Mouse (Mus musculus): Measurements from ENCODE around the gene Nrm.

Nrm gene

GRCm38 (mm10) chr17:35861198-35861857, at the start of gene Nrm:
Nrm (plus strand) TSS chr17:35861318.
- DNase-seq (ENCODE audit: low read depth, low spot score): peak; percentile 91

DNA sequence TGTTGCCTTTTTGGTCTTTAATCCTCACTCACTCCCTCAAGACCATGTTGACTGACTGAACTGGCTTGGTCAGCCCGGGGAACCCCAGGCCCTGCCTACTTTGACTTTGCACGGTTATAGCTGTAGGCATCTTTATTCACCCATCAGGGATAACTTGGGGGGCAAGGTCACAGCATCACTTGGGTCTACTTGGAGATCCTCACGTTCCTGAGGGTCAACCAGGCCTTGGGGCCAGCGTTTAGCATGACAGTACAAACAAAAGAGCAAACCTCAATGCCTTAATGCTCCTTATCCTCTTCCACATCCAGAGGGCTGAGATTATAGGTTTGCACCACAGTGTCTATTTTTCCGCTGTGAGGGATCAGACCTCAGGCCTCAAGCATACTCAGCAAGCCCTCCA, 48.8 kb upstream of the Nrm start:
- DNase-seq (ENCODE audit: low read depth, low spot score): peak; percentile 46

GRCm38 (mm10) chr17:35812736-35813135, 48.4 kb upstream of the Nrm start:
- DNase-seq (ENCODE audit: low read depth, low spot score): no peak

DNA sequence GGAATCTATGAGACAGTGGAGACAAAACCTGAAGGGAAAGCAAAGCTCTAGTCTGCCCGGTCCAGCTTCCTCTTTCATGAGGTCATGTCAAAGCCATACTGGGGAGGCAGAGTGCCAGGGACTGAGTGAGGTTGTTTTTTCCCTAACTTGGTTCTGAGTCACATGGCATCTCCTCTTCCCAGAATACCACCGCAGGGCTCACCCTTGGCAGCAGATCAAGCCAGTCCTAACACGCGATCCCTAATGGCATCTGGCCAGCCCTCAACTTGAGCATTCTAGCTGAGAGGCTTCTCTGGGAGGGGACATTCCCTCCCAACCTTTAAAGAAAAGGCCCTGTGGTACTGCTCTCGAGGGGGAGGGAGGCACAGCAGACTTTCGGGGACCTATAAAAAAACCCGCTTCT, 47.9 kb upstream of the Nrm start:
- no peak for DNase-seq (ENCODE audit: low read depth, low spot score)

- DNase-seq (ENCODE audit: low read depth, low spot score): no peak
Measured at GRCm38 (mm10) chr17:35813653-35814052, 47.5 kb upstream of the Nrm start.

DNA sequence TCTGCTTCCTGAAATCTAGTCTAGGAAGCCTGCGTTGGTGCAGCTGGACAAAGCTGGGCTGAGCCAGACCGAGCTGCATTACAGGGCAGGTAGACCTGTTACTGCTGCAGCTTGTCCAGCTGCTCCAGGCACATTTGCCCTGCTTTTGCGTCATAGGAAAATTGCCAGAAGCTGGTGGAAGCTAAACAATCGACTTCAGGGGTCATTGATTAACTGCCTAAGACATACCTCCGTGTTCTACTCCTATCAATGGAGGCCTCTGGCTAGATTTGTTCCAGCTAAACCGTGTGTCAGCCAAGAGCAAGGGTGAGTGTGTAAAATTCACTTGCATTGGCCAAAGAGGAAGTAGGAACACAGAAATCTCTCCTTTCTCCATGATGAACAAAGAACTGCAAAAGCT, 46.4 kb upstream of the Nrm start:
- DNase-seq (ENCODE audit: low read depth, low spot score): no peak

DNA sequence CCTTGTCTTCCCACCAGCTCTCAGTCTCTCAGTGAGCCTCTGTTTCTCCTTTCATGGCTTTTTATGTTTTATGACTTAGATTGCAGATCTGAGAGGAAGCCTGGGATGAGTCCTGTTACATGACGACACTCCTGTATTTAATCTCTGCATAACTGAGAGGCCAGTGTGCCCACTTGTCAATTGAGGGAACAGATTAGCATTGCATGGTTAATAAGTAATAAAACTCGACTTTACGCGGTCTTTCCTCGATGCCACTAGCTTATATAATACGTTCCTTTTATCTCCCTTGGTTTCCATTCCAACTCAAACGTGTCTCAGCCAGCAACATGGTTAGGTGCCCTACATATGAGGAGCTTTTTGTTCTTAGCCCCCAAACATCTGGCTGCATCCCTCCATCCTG, 45.3 kb upstream of the Nrm start:
- no peak for DNase-seq (ENCODE audit: low read depth, low spot score)

GRCm38 (mm10) chr17:35816686-35817085, 44.4 kb upstream of the Nrm start:
- DNase-seq (ENCODE audit: low read depth, low spot score): no peak

DNA sequence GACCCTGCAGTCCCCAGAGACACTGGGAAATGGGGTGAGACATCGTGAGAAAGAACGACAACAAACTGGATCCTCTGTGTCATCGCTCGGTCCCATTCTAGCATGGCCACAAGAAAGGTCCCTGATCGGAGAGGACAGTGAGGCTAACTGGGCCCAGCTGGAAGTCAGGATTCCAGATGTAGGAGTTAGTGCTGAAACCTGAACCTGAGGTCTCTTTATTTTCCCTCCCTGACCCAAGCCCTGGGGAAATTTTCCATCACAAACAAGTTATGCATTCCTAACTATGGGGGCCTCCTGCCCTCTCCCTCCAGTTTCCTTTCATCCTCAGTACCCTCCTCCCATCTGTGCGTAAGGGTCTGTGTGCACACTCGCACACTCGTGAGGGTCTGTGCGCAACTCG, 43.9 kb upstream of the Nrm start:
- DNase-seq (ENCODE audit: low read depth, low spot score): no peak

- DNase-seq (ENCODE audit: low read depth, low spot score): no peak
Measured at GRCm38 (mm10) chr17:35820111-35820510, 41.0 kb upstream of the Nrm start.

DNA sequence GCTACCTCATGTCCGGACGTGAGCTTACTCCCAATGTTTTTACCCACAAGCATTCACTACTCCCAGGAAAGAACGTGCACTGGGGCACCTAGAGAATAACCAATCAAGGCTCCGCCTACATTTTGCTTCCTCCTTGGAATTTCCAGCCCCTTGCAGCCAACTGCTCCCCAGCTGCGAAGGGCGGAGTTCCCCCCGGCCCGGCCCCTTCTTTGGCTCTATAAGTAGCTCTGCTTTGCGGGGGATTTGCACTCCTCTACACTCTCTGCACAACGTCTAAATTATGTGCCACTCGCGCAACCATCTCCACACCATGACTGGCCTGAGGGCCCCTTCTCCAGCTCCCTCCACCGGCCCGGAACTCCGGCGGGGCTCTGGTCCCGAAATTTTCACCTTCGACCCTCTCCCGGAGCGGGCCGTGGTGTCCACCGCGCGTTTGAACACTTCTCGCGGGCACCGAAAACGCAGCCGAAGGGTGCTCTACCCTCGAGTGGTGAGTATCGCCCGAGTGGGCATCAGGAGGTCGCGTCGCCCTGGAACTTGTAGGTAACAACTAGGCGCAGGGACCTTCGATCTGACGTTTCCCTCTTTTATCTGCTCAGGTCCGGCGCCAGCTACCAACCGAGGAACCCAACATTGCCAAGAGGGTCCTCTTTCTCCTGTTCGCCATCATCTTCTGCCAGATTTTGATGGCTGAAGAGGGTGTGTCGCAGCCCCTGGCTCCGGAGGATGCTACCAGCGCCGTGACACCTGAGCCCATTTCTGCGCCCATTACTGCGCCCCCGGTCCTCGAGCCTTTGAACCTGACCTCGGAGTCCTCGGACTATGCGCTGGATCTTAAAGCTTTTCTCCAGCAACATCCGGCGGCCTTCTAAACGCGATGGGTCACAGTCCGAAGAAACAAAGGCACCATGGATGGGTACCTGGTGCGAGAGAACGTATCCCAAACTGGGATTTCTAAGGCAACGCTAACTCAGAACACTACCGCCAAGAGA, 39.4 kb upstream of the Nrm start, which contains the start of gene Ier3:
Gene Ier3 (plus strand): TSS at position 246 of the 992 bp plus-strand sequence.
- DNase-seq (ENCODE audit: low read depth, low spot score): peak; percentile 86

DNA sequence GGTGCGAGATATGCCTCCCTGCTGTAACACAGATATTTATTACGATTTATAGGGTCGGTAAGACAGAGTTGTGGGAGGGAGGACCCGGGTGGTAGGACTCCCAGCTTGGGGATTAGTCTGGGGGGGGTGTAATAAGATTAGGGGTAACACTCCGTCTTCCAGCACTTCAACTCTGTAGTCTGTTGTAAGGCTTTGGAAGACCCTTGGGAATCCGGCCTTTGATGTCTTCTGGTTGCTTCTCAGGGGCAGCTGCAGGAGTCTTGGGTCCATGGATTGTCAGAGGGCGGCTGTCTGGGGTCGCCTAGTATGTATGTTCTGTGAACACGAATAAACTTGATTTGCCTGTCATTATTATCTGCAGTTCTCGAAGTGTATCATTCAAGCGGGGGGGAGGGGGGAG, 38.6 kb upstream of the Nrm start:
- DNase-seq (ENCODE audit: low read depth, low spot score): no peak

DNA sequence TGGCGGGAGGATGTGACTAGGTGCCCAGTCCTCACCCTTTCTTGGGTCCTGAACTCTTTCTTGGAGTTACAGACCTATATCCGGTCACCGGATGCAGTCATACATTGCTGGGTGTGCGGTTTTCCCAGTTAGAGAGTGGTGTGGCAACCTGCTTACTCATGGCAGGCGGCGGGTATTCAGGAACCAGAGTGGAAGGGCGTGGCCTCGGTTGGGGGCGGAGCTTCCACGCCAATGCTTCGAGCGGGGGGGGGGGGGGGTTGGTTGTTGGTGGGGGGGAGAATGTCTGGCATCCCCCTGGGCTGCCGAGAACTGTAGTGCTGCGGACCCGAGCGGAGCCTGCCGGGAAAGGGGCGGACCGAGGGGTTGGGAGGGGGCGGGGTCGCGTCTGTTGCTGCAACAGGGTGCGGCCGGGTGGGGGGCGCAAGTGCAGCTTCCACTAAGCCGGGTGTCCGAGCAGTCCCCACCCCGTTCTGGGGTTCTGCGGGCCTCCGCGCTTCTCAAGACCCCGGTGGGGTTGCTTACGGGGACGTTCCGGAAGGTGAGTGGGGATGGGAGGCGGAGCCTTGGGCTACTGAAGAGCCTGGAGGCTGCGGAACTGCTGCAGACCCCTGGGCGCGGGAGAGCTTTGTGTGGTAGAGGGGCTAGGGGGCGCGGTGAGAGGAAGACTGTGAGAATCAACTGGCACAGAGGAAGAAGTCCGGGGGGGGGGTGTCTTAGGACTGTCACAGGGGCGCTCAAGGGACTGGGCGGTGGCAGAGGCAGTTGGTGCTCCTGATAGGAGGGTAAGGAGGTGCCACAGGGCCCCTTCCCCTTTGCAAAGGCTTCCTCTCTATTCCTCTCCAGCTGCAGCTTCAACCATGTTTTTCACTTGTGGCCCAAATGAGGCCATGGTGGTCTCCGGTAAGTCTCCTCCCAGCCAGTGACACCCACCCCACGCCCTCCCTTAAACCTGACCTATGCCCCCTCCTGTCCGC, 37.9 kb upstream of the Nrm start, which contains the start of gene Flot1:
Gene Flot1 (plus strand): TSS at position 267 of the 974 bp plus-strand sequence.
- peak; percentile 90 for DNase-seq (ENCODE audit: low read depth, low spot score)

DNA sequence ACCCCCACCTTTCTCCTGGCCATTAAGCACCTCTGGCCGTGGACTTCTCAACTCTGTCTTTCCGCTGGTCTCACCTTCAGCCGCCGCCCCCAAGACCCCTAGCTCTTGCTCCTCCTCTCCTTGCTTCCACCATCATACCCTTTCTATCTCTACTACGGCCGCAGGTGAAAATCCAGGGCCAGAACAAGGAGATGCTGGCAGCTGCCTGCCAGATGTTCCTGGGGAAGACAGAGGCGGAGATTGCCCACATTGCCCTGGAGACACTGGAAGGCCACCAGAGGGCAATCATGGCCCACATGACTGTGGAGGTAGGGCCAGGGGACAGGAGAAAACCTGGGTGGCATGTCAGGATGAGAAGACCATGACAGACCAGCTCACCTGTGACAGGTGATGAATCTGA, 36.7 kb upstream of the Nrm start:
- DNase-seq (ENCODE audit: low read depth, low spot score): peak; percentile 42

DNA sequence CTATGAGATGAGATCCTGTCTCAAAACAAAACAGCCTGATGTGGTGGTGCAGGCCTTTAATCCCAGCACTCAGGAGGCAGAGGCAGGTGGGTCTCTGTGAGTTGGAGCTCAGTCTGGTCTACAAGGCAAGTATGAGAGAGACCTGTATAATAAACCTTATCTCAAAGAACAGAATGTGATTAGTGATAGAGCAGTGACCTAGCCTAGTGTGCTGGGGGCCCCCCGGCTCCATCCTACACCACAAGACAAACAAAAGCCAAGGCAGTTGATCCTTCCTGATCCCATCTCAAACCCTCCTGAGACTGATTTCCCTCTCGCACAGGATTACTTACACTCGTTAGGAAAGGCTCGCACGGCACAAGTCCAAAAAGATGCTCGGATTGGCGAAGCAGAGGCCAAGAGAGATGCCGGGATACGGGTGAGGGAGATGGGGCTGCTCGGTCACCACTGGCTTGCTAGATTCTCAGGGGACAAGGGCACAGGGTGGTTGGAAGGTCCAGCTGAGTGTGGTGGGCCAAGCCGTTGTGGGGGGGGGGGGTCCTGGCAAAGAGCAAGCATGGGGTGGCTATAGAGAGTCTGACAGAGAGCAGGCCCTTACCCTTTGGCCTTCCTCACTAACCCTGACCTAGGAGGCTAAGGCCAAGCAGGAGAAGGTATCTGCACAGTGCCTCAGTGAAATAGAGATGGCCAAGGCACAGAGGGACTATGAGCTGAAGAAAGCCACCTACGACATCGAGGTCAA, 35.8 kb upstream of the Nrm start:
- no peak for DNase-seq (ENCODE audit: low read depth, low spot score)

DNA sequence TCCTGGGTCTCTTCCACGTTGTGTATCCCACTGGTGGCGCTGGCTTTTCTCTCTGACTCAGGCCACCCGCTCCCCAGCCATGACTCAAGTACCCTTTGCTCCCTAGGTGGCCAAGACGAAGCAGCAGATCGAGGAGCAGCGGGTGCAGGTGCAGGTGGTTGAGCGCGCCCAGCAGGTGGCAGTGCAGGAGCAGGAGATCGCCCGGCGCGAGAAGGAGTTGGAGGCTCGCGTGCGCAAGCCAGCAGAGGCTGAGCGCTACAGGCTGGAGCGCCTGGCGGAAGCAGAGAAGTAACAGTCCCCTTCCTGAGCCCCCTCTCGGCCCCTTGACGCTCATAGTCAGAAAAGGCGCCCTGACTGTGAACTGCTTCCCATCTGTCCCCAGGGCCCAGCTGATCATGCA, 31.4 kb upstream of the Nrm start:
- DNase-seq (ENCODE audit: low read depth, low spot score): peak; percentile 91

DNA sequence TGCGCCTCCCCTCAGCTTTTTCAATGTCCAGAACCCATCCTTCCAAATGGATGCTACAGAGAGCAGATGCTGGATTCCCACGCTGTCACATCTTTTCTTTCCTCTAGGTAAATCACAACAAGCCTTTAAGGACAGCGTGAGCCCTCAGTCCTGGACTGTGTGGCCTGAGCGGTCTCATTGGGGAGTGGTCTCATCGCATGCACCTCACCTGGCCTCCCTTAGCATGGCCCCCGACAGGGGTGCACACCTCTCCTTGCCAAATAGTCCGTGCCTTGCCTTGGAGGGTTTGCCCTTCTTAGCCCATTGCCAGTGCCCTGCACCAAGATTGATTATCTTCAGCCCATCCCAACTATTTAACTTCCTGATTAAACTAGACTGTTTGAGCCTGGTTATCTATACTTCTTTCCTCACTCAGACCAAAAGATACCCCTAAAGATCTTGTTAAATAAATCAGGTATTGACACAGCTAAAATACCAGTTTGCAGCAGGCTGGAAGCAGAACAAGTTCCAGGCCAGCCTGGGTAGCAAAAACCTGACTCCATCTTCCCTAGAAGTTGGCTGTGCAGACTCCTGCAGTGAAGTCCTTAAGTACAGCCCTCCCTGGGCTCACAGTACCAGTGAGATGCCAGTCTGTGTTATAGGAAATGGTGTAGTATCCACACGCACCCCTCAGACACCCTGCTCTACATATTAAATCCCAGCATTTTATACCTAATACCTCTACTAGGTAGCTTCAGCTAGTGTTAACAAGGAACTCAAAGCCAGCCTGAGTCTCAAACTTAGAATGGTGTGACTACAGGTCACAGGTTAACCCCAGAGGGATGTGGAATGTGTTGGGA, 28.5 kb upstream of the Nrm start:
- DNase-seq (ENCODE audit: low read depth, low spot score): no peak

GRCm38 (mm10) chr17:35833239-35833751, 27.8 kb upstream of the Nrm start:
- DNase-seq (ENCODE audit: low read depth, low spot score): no peak

DNA sequence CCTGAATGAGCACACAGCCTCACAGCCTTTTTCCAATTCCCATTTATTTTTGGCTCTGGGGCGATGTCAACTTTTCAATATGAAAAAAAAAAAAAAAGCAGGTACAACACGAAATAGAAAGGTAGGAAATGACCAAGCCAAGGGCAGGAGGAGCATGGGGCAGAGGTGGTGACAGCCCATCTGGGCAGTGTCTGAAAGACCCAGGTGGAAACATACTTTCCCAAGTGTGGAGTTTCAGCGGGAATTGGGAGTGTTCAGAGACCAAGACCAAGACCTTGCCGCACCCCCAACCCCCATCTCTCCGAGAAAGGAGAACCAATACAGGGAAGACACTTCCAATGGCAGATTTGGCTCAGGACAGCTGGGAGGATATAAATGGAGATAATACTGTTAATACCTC, 27.2 kb upstream of the Nrm start:
- no peak for DNase-seq (ENCODE audit: low read depth, low spot score)
